Mouse (Mus musculus) G1E (cell line): Measurements from ENCODE around the gene Gm826. TPM values are rescaled to one million over a fixed set of nuclear protein-coding genes. Genes with fewer than 3 reads are reported as not detected.

Experiments
- ATAC-seq: 2 replicates; pipeline ENCODE4 v1.8.0; 2016; ENCODE audit warnings: mild to moderate bottlenecking; ENCODE audit not compliant: insufficient number of reproducible peaks, poor library complexity, low FRiP score, severe bottlenecking; ENCODE audit errors: extremely low read depth
- DNase-seq: peaks from one replicate; pipeline ENCODE4 v3.0.0; 2012; ENCODE audit warnings: low spot score
- H3K27me3 ChIP-seq: 2 replicates; pipeline ENCODE4 v1.6.1; 2012; ENCODE audit warnings: mild to moderate bottlenecking, low read length, inconsistent platforms; ENCODE audit not compliant: insufficient read depth
- H3K36me3 ChIP-seq: replicated peaks from 2 replicates; pipeline ENCODE3; 2012; ENCODE audit warnings: mild to moderate bottlenecking, inconsistent platforms
- H3K4me1 ChIP-seq: 2 replicates; pipeline ENCODE4 v1.6.1; 2012; ENCODE audit warnings: low read depth, low read length, inconsistent platforms, mixed read lengths; ENCODE audit not compliant: insufficient read depth
- H3K4me3 ChIP-seq: 2 replicates; pipeline ENCODE4 v1.5.1; 2012; ENCODE audit warnings: low read depth, mild to moderate bottlenecking, inconsistent platforms, low read length, moderate library complexity, mixed read lengths
- H3K9me3 ChIP-seq: replicated peaks from 2 replicates; pipeline ENCODE4 v1.6.1; 2012; ENCODE audit warnings: inconsistent platforms
- CTCF ChIP-seq: IDR thresholded peaks from 2 replicates; pipeline ENCODE4 v1.5.1; 2012; ENCODE audit warnings: low read depth, low read length, inconsistent platforms, mixed read lengths
- GATA1 ChIP-seq: IDR thresholded peaks from 2 replicates; pipeline ENCODE4 v1.6.1; 2012; ENCODE audit warnings: borderline replicate concordance, low read length, inconsistent platforms, mixed read lengths
- GATA2 ChIP-seq: IDR thresholded peaks from 2 replicates; pipeline ENCODE4 v1.6.1; 2012; ENCODE audit warnings: low read depth, low read length, inconsistent platforms, borderline replicate concordance
- POLR2AphosphoS5 ChIP-seq: IDR thresholded peaks from 2 replicates; pipeline ENCODE4 v1.6.1; 2012; ENCODE audit warnings: low read depth, low read length, inconsistent platforms; ENCODE audit not compliant: insufficient replicate concordance
- TAL1 ChIP-seq: conservative IDR thresholded peaks from 2 replicates; pipeline ENCODE4 v1.6.1; 2012; ENCODE audit warnings: low read depth, low read length, inconsistent platforms, mixed read lengths
- polyA plus RNA-seq: library from polyadenylated mRNA; stranded (reverse); fragments of >175 nt; gene quantifications from 2 replicates; pipeline ENCODE4 v1.2.3, GENCODE M21; 2012
- total RNA-seq, 2 experiments: library from RNA; stranded (forward) in 1 of 2; stranded (reverse) in 1 of 2; fragments of 200-1000 nt in 1 of 2; fragments of >200 nt in 1 of 2; fragmentation: Nextera tagmentation in 1 of 2; gene quantifications; 2 replicates each; pipeline ENCODE4 v1.2.3; 2014 to 2017

Gene Gm826
- total and polyA plus RNA-seq, 3 experiments, result not detected

DNA sequence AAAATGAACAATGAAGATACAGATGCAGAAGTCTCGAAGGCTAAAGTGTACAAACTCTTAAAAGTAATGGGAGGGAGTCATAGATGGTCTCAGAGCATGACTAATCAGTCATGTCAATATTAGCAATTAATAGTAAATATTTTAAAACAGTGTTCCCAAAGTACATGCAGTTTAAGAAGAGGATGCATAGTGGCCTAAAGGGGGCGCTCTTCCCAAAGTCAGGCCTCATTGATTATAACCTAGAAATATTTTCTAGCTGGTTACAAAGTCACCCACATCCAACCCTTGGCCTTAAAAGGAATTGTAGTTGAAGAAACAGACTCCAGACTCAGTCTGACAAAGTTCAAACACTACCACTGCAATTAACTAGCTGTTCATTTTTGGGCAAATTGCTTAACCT, 20.4 kb upstream of the Gm826 start:
- ATAC-seq, result no peak
- H3K27me3 ChIP-seq, result no peaks in the 10 kb centered on the region
- TF ChIP-seq TAL1, result no peak
- TF ChIP-seq GATA2, result no peak
- no peak for TF ChIP-seq POLR2AphosphoS5
- no peak for TF ChIP-seq CTCF
- TF ChIP-seq GATA1, result no peak
- H3K4me3 ChIP-seq, result no peak overlapping the region
- H3K36me3 ChIP-seq, result no peaks in the 10 kb centered on the region
- peaks cover 77% of the 10 kb centered on the region for H3K9me3 ChIP-seq
- no peaks in the 10 kb centered on the region for H3K4me1 ChIP-seq
- DNase-seq, result no peak

DNA sequence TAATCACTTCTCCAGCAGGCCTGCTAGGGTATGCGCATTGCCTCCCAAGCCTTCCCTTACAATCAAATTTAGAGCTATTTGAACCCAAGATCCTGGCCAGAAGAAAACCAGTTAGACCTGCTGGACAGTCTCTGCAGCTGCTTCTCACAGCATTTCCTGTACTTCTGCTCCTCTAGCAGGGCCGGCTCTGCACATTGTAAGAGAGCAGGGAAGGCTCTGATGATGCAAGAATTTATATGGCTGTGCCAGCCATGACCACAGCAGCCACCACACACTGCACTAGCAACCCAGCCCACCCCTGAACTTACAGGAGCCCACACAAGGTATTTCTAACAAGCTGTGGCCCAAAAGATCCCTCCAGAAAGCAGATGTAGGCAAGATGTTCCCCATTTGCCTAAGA, 19.6 kb upstream of the Gm826 start:
- TF ChIP-seq GATA2 (no peak), TAL1 (no peak), CTCF (no peak), GATA1 (no peak), POLR2AphosphoS5 (no peak)
- no peak overlapping the region for H3K4me3 ChIP-seq
- no peaks in the 10 kb centered on the region for H3K4me1 ChIP-seq
- DNase-seq (no peak), ATAC-seq (no peak)
- peaks cover 77% of the 10 kb centered on the region for H3K9me3 ChIP-seq
- no peaks in the 10 kb centered on the region for H3K36me3 ChIP-seq
- H3K27me3 ChIP-seq, result no peaks in the 10 kb centered on the region

DNA sequence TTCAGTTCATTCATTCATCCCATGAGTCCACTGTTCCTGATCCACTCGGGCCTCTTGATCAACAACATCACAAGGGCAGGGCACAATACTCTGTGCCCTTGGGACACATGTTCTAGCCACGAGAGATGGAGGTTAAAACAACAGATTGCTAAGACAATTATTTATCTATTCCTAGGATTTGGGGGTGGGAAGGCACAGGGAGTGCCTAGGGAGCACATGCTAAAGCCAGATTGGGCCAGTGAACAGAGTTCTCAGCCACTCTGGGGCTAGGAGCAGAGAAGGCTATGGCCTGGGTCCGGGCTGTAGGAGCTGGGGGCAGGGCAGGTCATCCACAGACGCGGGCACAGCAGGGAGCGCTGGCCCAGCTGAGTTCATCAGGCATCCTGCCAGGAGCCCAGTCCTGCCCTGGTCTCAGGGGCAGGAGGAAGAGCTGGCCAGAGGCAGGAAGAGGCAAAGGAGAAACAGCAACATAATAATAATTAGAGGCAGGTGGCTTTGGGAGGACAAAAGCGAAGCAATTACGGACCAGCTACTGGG, 17.1 kb upstream of the Gm826 start:
- Histone ChIP-seq H3K36me3 (no peaks in the 10 kb centered on the region), H3K27me3 (no peaks in the 10 kb centered on the region), H3K4me1 (no peaks in the 10 kb centered on the region), H3K4me3 (no peak overlapping the region; the same call in 1 of the 2 replicates), H3K9me3 (peaks cover 66% of the 10 kb centered on the region)
- no peak for TF ChIP-seq TAL1
- TF ChIP-seq CTCF, result no peak
- no peak for TF ChIP-seq GATA1
- TF ChIP-seq POLR2AphosphoS5, result no peak
- TF ChIP-seq GATA2, result no peak
- ATAC-seq (no peak), DNase-seq (no peak)

DNA sequence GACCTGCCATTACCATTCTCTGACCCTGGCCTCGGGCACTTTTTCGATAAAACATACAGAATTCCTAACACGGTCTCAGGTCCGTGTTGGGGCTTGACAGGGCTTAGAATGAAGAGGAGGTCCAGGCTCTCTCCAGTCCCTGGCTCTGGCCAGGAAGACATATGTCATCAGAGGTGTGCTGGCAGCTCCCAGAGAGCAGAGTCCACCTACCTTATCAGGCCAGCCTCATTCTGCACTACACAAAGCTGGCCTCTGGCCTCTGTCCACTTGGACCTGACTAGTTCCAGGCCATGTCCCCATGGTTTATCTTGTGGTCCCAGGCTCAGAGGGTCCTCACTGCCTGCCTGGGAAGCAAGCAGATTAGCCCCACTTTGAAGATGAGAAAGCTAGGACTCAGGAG, 15.6 kb upstream of the Gm826 start:
- no peaks in the 10 kb centered on the region for H3K27me3 ChIP-seq
- DNase-seq, result no peak
- no peak overlapping the region for H3K4me3 ChIP-seq
- H3K36me3 ChIP-seq, result no peaks in the 10 kb centered on the region
- H3K9me3 ChIP-seq, result peaks cover 71% of the 10 kb centered on the region
- ATAC-seq, result no peak
- TF ChIP-seq TAL1 (no peak), GATA2 (no peak), POLR2AphosphoS5 (no peak), GATA1 (no peak)
- H3K4me1 ChIP-seq, result no peaks in the 10 kb centered on the region

DNA sequence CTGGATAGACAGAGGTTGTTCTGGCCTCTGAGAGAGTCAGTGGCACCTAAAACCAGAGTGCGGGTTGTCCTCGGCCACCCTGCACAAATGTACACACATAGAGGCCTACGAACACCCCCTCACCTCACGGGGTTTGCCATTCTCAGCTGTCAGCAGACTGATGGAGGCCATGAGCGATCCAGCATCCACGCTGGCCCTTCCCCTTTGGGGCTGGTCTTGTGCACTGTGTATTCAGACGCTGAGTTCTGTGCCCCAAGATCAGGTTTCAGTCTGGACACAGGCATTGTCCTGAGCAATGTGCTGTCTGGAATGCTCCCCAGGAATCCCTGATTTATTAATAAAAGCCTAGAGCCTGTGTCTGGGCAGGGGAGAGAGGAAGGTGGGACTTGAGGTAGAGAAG, 14.8 kb upstream of the Gm826 start:
- Histone ChIP-seq H3K9me3 (peaks cover 76% of the 10 kb centered on the region), H3K4me1 (no peaks in the 10 kb centered on the region), H3K36me3 (no peaks in the 10 kb centered on the region), H3K27me3 (no peaks in the 10 kb centered on the region), H3K4me3 (0 out of 2 replicates have a peak overlapping the region, but pooled peaks have one; percentile 7)
- DNase-seq (no peak), ATAC-seq (no peak)
- no peak for TF ChIP-seq CTCF
- TF ChIP-seq TAL1, result no peak
- TF ChIP-seq POLR2AphosphoS5, result no peak
- TF ChIP-seq GATA1, result no peak
- TF ChIP-seq GATA2, result no peak

DNA sequence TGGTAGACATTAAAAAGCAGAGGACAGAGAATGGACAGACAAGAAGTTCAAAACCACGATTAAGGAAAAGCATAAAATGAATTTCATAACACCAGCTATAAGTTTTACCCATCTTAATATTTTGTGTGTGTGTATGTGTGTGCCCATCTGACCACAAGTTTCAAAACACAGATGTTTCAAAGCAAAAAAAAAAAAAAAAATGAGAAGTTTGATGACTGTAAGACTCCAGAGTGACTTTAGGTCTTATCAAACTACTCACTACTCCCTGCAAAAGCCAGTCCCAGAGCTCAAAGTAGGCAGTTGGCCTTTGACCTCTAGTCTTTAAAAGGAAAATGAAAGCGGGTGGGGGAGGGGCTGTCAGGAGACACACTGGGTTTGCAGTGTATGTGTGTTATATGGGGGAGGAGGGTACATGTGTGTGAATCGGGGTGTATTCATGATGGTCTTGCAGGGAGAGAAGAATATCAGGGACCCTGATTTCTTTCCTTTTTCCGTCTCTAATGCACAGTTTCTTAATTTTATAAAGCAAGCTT, 14.2 kb upstream of the Gm826 start:
- TF ChIP-seq GATA2 (no peak), POLR2AphosphoS5 (no peak)
- Histone ChIP-seq H3K4me1 (no peaks in the 10 kb centered on the region), H3K27me3 (no peaks in the 10 kb centered on the region), H3K36me3 (no peaks in the 10 kb centered on the region), H3K9me3 (peaks cover 74% of the 10 kb centered on the region), H3K4me3 (no peak overlapping the region)
- DNase-seq (no peak), ATAC-seq (no peak)

DNA sequence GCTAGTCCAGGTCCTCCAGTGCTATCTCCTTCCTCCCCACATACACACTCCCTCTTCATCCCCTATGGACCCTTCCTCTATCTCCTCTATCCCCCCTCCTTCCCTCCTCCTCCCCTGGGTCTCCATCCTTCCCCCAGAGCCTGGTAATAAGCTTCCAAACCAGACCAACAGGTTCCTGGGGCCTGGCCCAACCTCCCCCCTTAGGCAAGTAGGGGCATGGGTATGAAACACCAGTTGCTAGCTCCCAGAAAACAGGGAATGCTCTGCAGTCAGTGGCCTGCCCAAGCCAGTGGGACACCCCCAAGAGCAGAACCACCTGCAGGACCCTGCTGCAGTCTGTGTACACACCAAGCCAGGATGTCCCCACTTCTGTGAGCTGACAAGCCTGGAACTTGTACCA, 11.7 kb upstream of the Gm826 start:
- no peaks in the 10 kb centered on the region for H3K27me3 ChIP-seq
- TF ChIP-seq GATA2, result no peak
- TF ChIP-seq CTCF, result no peak
- no peak for TF ChIP-seq TAL1
- TF ChIP-seq POLR2AphosphoS5, result no peak
- no peak for TF ChIP-seq GATA1
- H3K4me3 ChIP-seq, result no peak overlapping the region
- H3K9me3 ChIP-seq, result peaks cover 66% of the 10 kb centered on the region
- no peaks in the 10 kb centered on the region for H3K4me1 ChIP-seq
- ATAC-seq (no peak), DNase-seq (no peak)
- no peaks in the 10 kb centered on the region for H3K36me3 ChIP-seq
